Mouse (Mus musculus) ES-Bruce4 (cell line): ENCODE measurements around the gene Noc3l.

ENCODE experiments used
- CTCF ChIP-seq: IDR thresholded peaks from one replicate; pipeline ENCODE4 v1.8.1; 2011; ENCODE audit warnings: low read depth, low read length
- EP300 ChIP-seq: IDR thresholded peaks from 2 replicates; pipeline ENCODE4 v1.6.1; 2011; ENCODE audit warnings: low read depth, low read length; ENCODE audit not compliant: insufficient read depth
- POLR2A ChIP-seq: IDR thresholded peaks from one replicate; pipeline ENCODE4 v1.8.1; 2011; ENCODE audit warnings: low read length; ENCODE audit not compliant: insufficient read depth

GRCm38 (mm10) chr19:38766306-38766705 lies 52.7 kb downstream of the Noc3l start:
- no peak for TF ChIP-seq POLR2A
- no peak for TF ChIP-seq CTCF
- no peak for TF ChIP-seq EP300
